Mouse (Mus musculus): ENCODE data around the gene Spem2. TPM values are rescaled to one million over a fixed set of nuclear protein-coding genes. Genes with fewer than 3 reads are reported as not detected.

Spem2 gene
- polyA plus RNA-seq, 1 experiment from 2014 or later: not detected

- Histone ChIP-seq H3K4me2 (ENCODE audit: low read depth) (no peak overlapping the region), H3K4me1 (ENCODE audit: control insufficient read depth, insufficient read depth, low read length) (no peaks in the 10 kb centered on the region; the same call in 1 of the 2 replicates)
Measured at GRCm38 (mm10) chr11:69767625-69767909, 50.7 kb downstream of the Spem2 start.

GRCm38 (mm10) chr11:69766872-69767624, 51.2 kb downstream of the Spem2 start:
- 66% methylated on average over 13 of the region's 13 CpGs for WGBS
- H3K9me3 ChIP-seq (ENCODE audit: control insufficient read depth, low read length): no peaks in the 10 kb centered on the region
- no peaks in the 10 kb centered on the region; the same call in 1 of the 2 replicates for H3K4me1 ChIP-seq (ENCODE audit: control insufficient read depth, insufficient read depth, low read length)
- DNase-seq (ENCODE audit: low spot score): no peak
- no peak for ATAC-seq (ENCODE audit: insufficient read depth, low FRiP score, low TSS enrichment)
- H3K36me3 ChIP-seq (ENCODE audit: control insufficient read depth, insufficient read depth, low read length): no peaks in the 10 kb centered on the region
- peak overlapping the region; percentile 80 for H3K4me3 ChIP-seq (ENCODE audit: low read depth, low read length)
- H3K4me2 ChIP-seq (ENCODE audit: low read depth): peak overlapping the region; percentile 89
- no peak overlapping the region for H3K9ac ChIP-seq (ENCODE audit: low read length)
- no peak overlapping the region for H3K27ac ChIP-seq (ENCODE audit: low read depth, low read length)
- H3K27me3 ChIP-seq (ENCODE audit: control insufficient read depth, insufficient read depth, low read length): no peaks in the 10 kb centered on the region

More at GRCm38 (mm10) chr11:69767625-69767909, 50.7 kb downstream of the Spem2 start:
- 73% methylated on average over 4 of the region's 4 CpGs for WGBS
- Histone ChIP-seq H3K27ac (ENCODE audit: low read depth, low read length) (no peak overlapping the region), H3K4me3 (ENCODE audit: low read depth, low read length) (no peak overlapping the region), H3K27me3 (ENCODE audit: control insufficient read depth, insufficient read depth, low read length) (no peaks in the 10 kb centered on the region), H3K9ac (ENCODE audit: low read length) (no peak overlapping the region), H3K9me3 (ENCODE audit: control insufficient read depth, low read length) (no peaks in the 10 kb centered on the region), H3K36me3 (ENCODE audit: control insufficient read depth, insufficient read depth, low read length) (no peaks in the 10 kb centered on the region)
- DNase-seq (ENCODE audit: low spot score) (no peak), ATAC-seq (ENCODE audit: insufficient read depth, low FRiP score, low TSS enrichment) (no peak)

Other genes starting within 250 kb of the Spem2 start
- gene Wrap53, start 238.2 kb downstream of the Spem2 start, polyA plus RNA-seq (2014; fragmentation: Nextera tagmentation; extraction: Ambion mirVana): 34.5 and 34.6 TPM in 2 replicates
- gene Trp53, start 238.1 kb downstream of the Spem2 start, polyA plus RNA-seq (2014; fragmentation: Nextera tagmentation; extraction: Ambion mirVana): 169 and 175 TPM in 2 replicates
- gene Atp1b2, start 212.5 kb downstream of the Spem2 start, polyA plus RNA-seq (2014; fragmentation: Nextera tagmentation; extraction: Ambion mirVana): 7.2 and 7.7 TPM in 2 replicates
- gene Shbg, start 200.6 kb downstream of the Spem2 start, polyA plus RNA-seq (2014; fragmentation: Nextera tagmentation; extraction: Ambion mirVana): not detected in 2 replicates
- 14.9 and 19.0 TPM in 2 replicates for gene Sat2, start 196.4 kb downstream of the Spem2 start, polyA plus RNA-seq (2014; fragmentation: Nextera tagmentation; extraction: Ambion mirVana)
- 36.4 and 40.3 TPM in 2 replicates for gene Fxr2, start 185.5 kb downstream of the Spem2 start, polyA plus RNA-seq (2014; fragmentation: Nextera tagmentation; extraction: Ambion mirVana)
- gene Sox15, start 163.2 kb downstream of the Spem2 start, polyA plus RNA-seq (2014; fragmentation: Nextera tagmentation; extraction: Ambion mirVana): not detected in 2 replicates
- 26.8 and 30.0 TPM in 2 replicates for gene Mpdu1, start 155.8 kb downstream of the Spem2 start, polyA plus RNA-seq (2014; fragmentation: Nextera tagmentation; extraction: Ambion mirVana)
- gene Cd68, start 152.3 kb downstream of the Spem2 start, polyA plus RNA-seq (2014; fragmentation: Nextera tagmentation; extraction: Ambion mirVana): 5.5 and 6.7 TPM in 2 replicates
- 781 and 824 TPM in 2 replicates for gene Eif4a1, start 146.0 kb downstream of the Spem2 start, polyA plus RNA-seq (2014; fragmentation: Nextera tagmentation; extraction: Ambion mirVana)
- gene Senp3, start 136.4 kb downstream of the Spem2 start, polyA plus RNA-seq (2014; fragmentation: Nextera tagmentation; extraction: Ambion mirVana): 88.6 and 93.8 TPM in 2 replicates
- 0.19 TPM in 1 of 2 replicates, not detected in the other for gene Tnfsf13, start 132.7 kb downstream of the Spem2 start, polyA plus RNA-seq (2014; fragmentation: Nextera tagmentation; extraction: Ambion mirVana)
- gene Tnfsf12, start 122.6 kb downstream of the Spem2 start, polyA plus RNA-seq (2014; fragmentation: Nextera tagmentation; extraction: Ambion mirVana): 1.5 and 1.7 TPM in 2 replicates
- 1.4 and 1.5 TPM in 2 replicates for gene Tnfsfm13, start 122.4 kb downstream of the Spem2 start, polyA plus RNA-seq (2014; fragmentation: Nextera tagmentation; extraction: Ambion mirVana)
- gene Polr2a, start 59.8 kb downstream of the Spem2 start, polyA plus RNA-seq (2014; fragmentation: Nextera tagmentation; extraction: Ambion mirVana): 65.0 and 65.3 TPM in 2 replicates
- not detected in 2 replicates for gene Slc35g3, start 56.5 kb downstream of the Spem2 start, polyA plus RNA-seq (2014; fragmentation: Nextera tagmentation; extraction: Ambion mirVana)
- gene Zbtb4, start 52.6 kb downstream of the Spem2 start, polyA plus RNA-seq (2014; fragmentation: Nextera tagmentation; extraction: Ambion mirVana): 0.99 and 1.3 TPM in 2 replicates
- 4.2 and 6.2 TPM in 2 replicates for gene Chrnb1, start 22.5 kb downstream of the Spem2 start, polyA plus RNA-seq (2014; fragmentation: Nextera tagmentation; extraction: Ambion mirVana)
- gene Fgf11, start 16.6 kb downstream of the Spem2 start, polyA plus RNA-seq (2014; fragmentation: Nextera tagmentation; extraction: Ambion mirVana): 2.0 and 3.0 TPM in 2 replicates
- gene Tmem102, start 12.8 kb downstream of the Spem2 start, polyA plus RNA-seq (2014; fragmentation: Nextera tagmentation; extraction: Ambion mirVana): 0.69 and 0.88 TPM in 2 replicates
- not detected in 2 replicates for gene Gm39566, start 3.2 kb downstream of the Spem2 start, polyA plus RNA-seq (2014; fragmentation: Nextera tagmentation; extraction: Ambion mirVana)
- 0.23 TPM in 1 of 2 replicates, not detected in the other for gene Spem1, start 3.7 kb upstream of the Spem2 start, polyA plus RNA-seq (2014; fragmentation: Nextera tagmentation; extraction: Ambion mirVana)
- gene Nlgn2, start 19.3 kb upstream of the Spem2 start, polyA plus RNA-seq (2014; fragmentation: Nextera tagmentation; extraction: Ambion mirVana): 10.9 and 11.4 TPM in 2 replicates
- 289 and 296 TPM in 2 replicates for gene Tmem256, start 20.0 kb upstream of the Spem2 start, polyA plus RNA-seq (2014; fragmentation: Nextera tagmentation; extraction: Ambion mirVana)
- 75.4 and 83.7 TPM in 2 replicates for gene Plscr3, start 27.9 kb upstream of the Spem2 start, polyA plus RNA-seq (2014; fragmentation: Nextera tagmentation; extraction: Ambion mirVana)
- 0.23 and 0.72 TPM in 2 replicates for gene Tnk1, start 40.3 kb upstream of the Spem2 start, polyA plus RNA-seq (2014; fragmentation: Nextera tagmentation; extraction: Ambion mirVana)
- gene Tmem95, start 59.6 kb upstream of the Spem2 start, polyA plus RNA-seq (2014; fragmentation: Nextera tagmentation; extraction: Ambion mirVana): not detected in 2 replicates
- 3.1 and 3.6 TPM in 2 replicates for gene Kctd11, start 62.9 kb upstream of the Spem2 start, polyA plus RNA-seq (2014; fragmentation: Nextera tagmentation; extraction: Ambion mirVana)
- 0.53 and 1.1 TPM in 2 replicates for gene Acap1, start 77.1 kb upstream of the Spem2 start, polyA plus RNA-seq (2014; fragmentation: Nextera tagmentation; extraction: Ambion mirVana)
- gene 2810408A11Rik, start 82.5 kb upstream of the Spem2 start, polyA plus RNA-seq (2014; fragmentation: Nextera tagmentation; extraction: Ambion mirVana): 14.4 and 15.1 TPM in 2 replicates
- 14.2 and 18.0 TPM in 2 replicates for gene Neurl4, start 82.6 kb upstream of the Spem2 start, polyA plus RNA-seq (2014; fragmentation: Nextera tagmentation; extraction: Ambion mirVana)
- 84.0 and 93.7 TPM in 2 replicates for gene Gps2, start 95.4 kb upstream of the Spem2 start, polyA plus RNA-seq (2014; fragmentation: Nextera tagmentation; extraction: Ambion mirVana)
- 1,905 and 1,926 TPM in 2 replicates for gene Eif5a, start 103.5 kb upstream of the Spem2 start, polyA plus RNA-seq (2014; fragmentation: Nextera tagmentation; extraction: Ambion mirVana)
- gene Ybx2, start 117.3 kb upstream of the Spem2 start, polyA plus RNA-seq (2014; fragmentation: Nextera tagmentation; extraction: Ambion mirVana): 3.4 and 4.2 TPM in 2 replicates
- gene Slc2a4, start 129.7 kb upstream of the Spem2 start, polyA plus RNA-seq (2014; fragmentation: Nextera tagmentation; extraction: Ambion mirVana): 11.4 and 11.8 TPM in 2 replicates
- gene Cldn7, start 146.3 kb upstream of the Spem2 start, polyA plus RNA-seq (2014; fragmentation: Nextera tagmentation; extraction: Ambion mirVana): 5.3 and 5.9 TPM in 2 replicates
- 21.5 and 23.3 TPM in 2 replicates for gene Ctdnep1, start 162.7 kb upstream of the Spem2 start, polyA plus RNA-seq (2014; fragmentation: Nextera tagmentation; extraction: Ambion mirVana)
- 149 and 168 TPM in 2 replicates for gene Elp5, start 164.1 kb upstream of the Spem2 start, polyA plus RNA-seq (2014; fragmentation: Nextera tagmentation; extraction: Ambion mirVana)
- gene Gabarap, start 172.7 kb upstream of the Spem2 start, polyA plus RNA-seq (2014; fragmentation: Nextera tagmentation; extraction: Ambion mirVana): 530 and 552 TPM in 2 replicates
- gene Phf23, start 177.3 kb upstream of the Spem2 start, polyA plus RNA-seq (2014; fragmentation: Nextera tagmentation; extraction: Ambion mirVana): 54.4 and 57.6 TPM in 2 replicates
- gene Dvl2, start 182.1 kb upstream of the Spem2 start, polyA plus RNA-seq (2014; fragmentation: Nextera tagmentation; extraction: Ambion mirVana): 35.8 and 39.0 TPM in 2 replicates
- 49.3 and 54.1 TPM in 2 replicates for gene Acadvl, start 196.9 kb upstream of the Spem2 start, polyA plus RNA-seq (2014; fragmentation: Nextera tagmentation; extraction: Ambion mirVana)
- 14.6 and 15.0 TPM in 2 replicates for gene Dlg4, start 198.5 kb upstream of the Spem2 start, polyA plus RNA-seq (2014; fragmentation: Nextera tagmentation; extraction: Ambion mirVana)
- 0.41 TPM in 1 of 2 replicates, not detected in the other for gene Asgr1, start 235.6 kb upstream of the Spem2 start, polyA plus RNA-seq (2014; fragmentation: Nextera tagmentation; extraction: Ambion mirVana)